Mouse (Mus musculus) forebrain, embryonic 10.5 days (tissue): Measurements from ENCODE around the gene Atxn2. TPM values are rescaled to one million over a fixed set of nuclear protein-coding genes. Genes with fewer than 3 reads are reported as not detected.

Experiments used
- DNase-seq: peaks from one replicate; pipeline ENCODE4 v3.0.0-alpha.2; 2017; ENCODE audit warnings: low spot score; ENCODE audit errors: extremely low spot score
- H3K27ac ChIP-seq: fragments of 300-500 bp; sonication (generic); 2 replicates; pipeline ENCODE4 v1.5.1; 2016; ENCODE audit warnings: mild to moderate bottlenecking
- H3K27me3 ChIP-seq: fragments of 300-500 bp; sonication (generic); 2 replicates; pipeline ENCODE4 v1.6.1; 2016; ENCODE audit warnings: mild to moderate bottlenecking; ENCODE audit not compliant: poor library complexity, severe bottlenecking
- H3K36me3 ChIP-seq: fragments of 300-500 bp; sonication (generic); replicated peaks from 2 replicates; pipeline ENCODE4 v1.6.1; 2016; ENCODE audit warnings: mild to moderate bottlenecking, moderate library complexity
- H3K4me1 ChIP-seq: fragments of 300-500 bp; sonication (generic); 2 replicates; pipeline ENCODE4 v1.6.1; 2016
- H3K4me3 ChIP-seq: fragments of 300-500 bp; sonication (generic); 2 replicates; pipeline ENCODE4 v1.5.1; 2016; ENCODE audit warnings: mild to moderate bottlenecking, moderate library complexity
- H3K9me3 ChIP-seq: fragments of 300-500 bp; sonication (generic); 2 replicates; pipeline ENCODE4 v1.6.1; 2016; ENCODE audit warnings: mild to moderate bottlenecking, moderate library complexity
- WGBS: fragments of 180-500 bp; shearing (Covaris S2); methylation state at CpG from one replicate; pipeline ENCODE4 v1.1.7; 2016; 5-methylcytosine and 5-hydroxymethylcytosine counted together
- polyA plus RNA-seq: library from polyadenylated mRNA; unstranded; fragments of >200 nt; fragmentation: Nextera tagmentation; extraction: Ambion mirVana; gene quantifications from 2 replicates; pipeline ENCODE4 v1.2.1, GENCODE M21; 2016

Gene Atxn2
- 41.0 and 41.1 TPM in 2 replicates for polyA plus RNA-seq

- peak within 1 kb of the TSS; percentile 84 for H3K4me3 ChIP-seq
- peaks cover 14% of the 10 kb centered on the region for H3K36me3 ChIP-seq
- 2% methylated on average over 100 of the region's 103 CpGs for WGBS
- peak within 1 kb of the TSS; percentile 99 for H3K27ac ChIP-seq
- no peaks in the 10 kb centered on the region for H3K27me3 ChIP-seq
- H3K9me3 ChIP-seq, result no peaks in the 10 kb centered on the region
- peak; percentile 86 for DNase-seq
- peaks cover 43% of the 10 kb centered on the region for H3K4me1 ChIP-seq
These were observed at the start of gene Atxn2 for GRCm38 (mm10) chr5:121711174-121711927. Gene Atxn2 (plus strand): TSS chr5:121711337.

- 85% methylated on average over 5 of the region's 5 CpGs for WGBS
- Histone ChIP-seq H3K9me3 (no peaks in the 10 kb centered on the region), H3K27ac (no peak overlapping the region), H3K27me3 (no peaks in the 10 kb centered on the region), H3K36me3 (peaks cover 40% of the 10 kb centered on the region), H3K4me3 (peak overlapping the region; percentile 99), H3K4me1 (peaks cover 20% of the 10 kb centered on the region)
- no peak for DNase-seq
These were observed 49.6 kb upstream of the Atxn2 start for GRCm38 (mm10) chr5:121661494-121661893.

GRCm38 (mm10) chr5:121663456-121663855 is 47.7 kb upstream of the Atxn2 start:
- no peak for DNase-seq
- WGBS, result 89% methylated on average over 8 of the region's 8 CpGs
- peaks cover 59% of the 10 kb centered on the region for H3K36me3 ChIP-seq

GRCm38 (mm10) chr5:121664078-121664477 is 47.1 kb upstream of the Atxn2 start:
- H3K27ac ChIP-seq, result no peak overlapping the region
- peaks cover 65% of the 10 kb centered on the region for H3K36me3 ChIP-seq
- no peaks in the 10 kb centered on the region for H3K9me3 ChIP-seq
- no peak overlapping the region for H3K4me3 ChIP-seq
- 90% methylated on average over 6 of the region's 6 CpGs for WGBS
- no peaks in the 10 kb centered on the region for H3K27me3 ChIP-seq
- H3K4me1 ChIP-seq, result peaks cover 20% of the 10 kb centered on the region
- no peak for DNase-seq

More at GRCm38 (mm10) chr5:121663456-121663855, 47.7 kb upstream of the Atxn2 start:
- Histone ChIP-seq H3K27me3 (no peaks in the 10 kb centered on the region), H3K4me1 (peaks cover 20% of the 10 kb centered on the region), H3K27ac (no peak overlapping the region), H3K4me3 (no peak overlapping the region), H3K9me3 (no peaks in the 10 kb centered on the region)

- H3K4me1 ChIP-seq, result peaks cover 14% of the 10 kb centered on the region
- no peak for DNase-seq
- H3K36me3 ChIP-seq, result peaks cover 74% of the 10 kb centered on the region
- no peaks in the 10 kb centered on the region for H3K27me3 ChIP-seq
- no peak overlapping the region for H3K4me3 ChIP-seq
- 94% methylated on average over 9 of the region's 9 CpGs for WGBS
- no peak overlapping the region for H3K27ac ChIP-seq
- H3K9me3 ChIP-seq, result no peaks in the 10 kb centered on the region
These were observed 46.2 kb upstream of the Atxn2 start for GRCm38 (mm10) chr5:121664971-121665370.

- H3K9me3 ChIP-seq, result no peaks in the 10 kb centered on the region; the same call in 1 of the 2 replicates
- no peak overlapping the region for H3K27ac ChIP-seq
- 95% methylated on average over 4 of the region's 4 CpGs for WGBS
- DNase-seq, result no peak
- H3K27me3 ChIP-seq, result no peaks in the 10 kb centered on the region
- H3K4me1 ChIP-seq, result peaks cover under 1% of the 10 kb centered on the region
- H3K4me3 ChIP-seq, result no peak overlapping the region
- peaks cover 94% of the 10 kb centered on the region for H3K36me3 ChIP-seq
These were observed 44.1 kb upstream of the Atxn2 start for GRCm38 (mm10) chr5:121667067-121667466.

- H3K36me3 ChIP-seq, result peaks cover 95% of the 10 kb centered on the region
- no peaks in the 10 kb centered on the region for H3K4me1 ChIP-seq
- no peak overlapping the region for H3K4me3 ChIP-seq
- H3K27me3 ChIP-seq, result no peaks in the 10 kb centered on the region
- H3K27ac ChIP-seq, result no peak overlapping the region
- H3K9me3 ChIP-seq, result no peaks in the 10 kb centered on the region; the same call in 1 of the 2 replicates
- WGBS, result 76% methylated on average over 6 of the region's 6 CpGs
- no peak for DNase-seq
These were observed 42.7 kb upstream of the Atxn2 start for GRCm38 (mm10) chr5:121668411-121668810.

- H3K27ac ChIP-seq, result no peak overlapping the region
- 82% methylated on average over 3 of the region's 3 CpGs for WGBS
- no peaks in the 10 kb centered on the region; the same call in 1 of the 2 replicates for H3K9me3 ChIP-seq
- H3K4me3 ChIP-seq, result no peak overlapping the region
- DNase-seq, result no peak
- H3K27me3 ChIP-seq, result no peaks in the 10 kb centered on the region
- peaks cover 95% of the 10 kb centered on the region for H3K36me3 ChIP-seq
- H3K4me1 ChIP-seq, result no peaks in the 10 kb centered on the region
These were observed 40.7 kb upstream of the Atxn2 start for GRCm38 (mm10) chr5:121670412-121670811.

- DNase-seq, result no peak
- H3K4me1 ChIP-seq, result no peaks in the 10 kb centered on the region
- H3K4me3 ChIP-seq, result no peak overlapping the region
- H3K36me3 ChIP-seq, result peaks cover 99% of the 10 kb centered on the region
- no peaks in the 10 kb centered on the region for H3K9me3 ChIP-seq
- WGBS, result 97% methylated on average over 2 of the region's 2 CpGs
- H3K27ac ChIP-seq, result no peak overlapping the region
- H3K27me3 ChIP-seq, result no peaks in the 10 kb centered on the region
These were observed 28.9 kb upstream of the Atxn2 start for GRCm38 (mm10) chr5:121682250-121682649.

GRCm38 (mm10) chr5:121685495-121685894 is 25.6 kb upstream of the Atxn2 start:
- Histone ChIP-seq H3K4me3 (no peak overlapping the region), H3K27ac (no peak overlapping the region), H3K4me1 (no peaks in the 10 kb centered on the region), H3K27me3 (no peaks in the 10 kb centered on the region), H3K36me3 (peaks cover 75% of the 10 kb centered on the region), H3K9me3 (no peaks in the 10 kb centered on the region)
- no peak for DNase-seq
- WGBS, result 90% methylated on average over 6 of the region's 6 CpGs

- no peak overlapping the region for H3K27ac ChIP-seq
These were observed 24.8 kb upstream of the Atxn2 start for GRCm38 (mm10) chr5:121686113-121686898.

GRCm38 (mm10) chr5:121690482-121691211 is 20.5 kb upstream of the Atxn2 start:
- no peaks in the 10 kb centered on the region for H3K4me1 ChIP-seq
- no peak overlapping the region for H3K27ac ChIP-seq
- H3K9me3 ChIP-seq, result no peaks in the 10 kb centered on the region
- H3K27me3 ChIP-seq, result no peaks in the 10 kb centered on the region
- H3K4me3 ChIP-seq, result no peak overlapping the region
- H3K36me3 ChIP-seq, result peaks cover 25% of the 10 kb centered on the region
- 89% methylated on average over 7 of the region's 7 CpGs for WGBS
- no peak for DNase-seq

More at GRCm38 (mm10) chr5:121686113-121686898, 24.8 kb upstream of the Atxn2 start:
- Histone ChIP-seq H3K4me3 (no peak overlapping the region), H3K9me3 (no peaks in the 10 kb centered on the region), H3K27me3 (no peaks in the 10 kb centered on the region), H3K4me1 (no peaks in the 10 kb centered on the region), H3K36me3 (peaks cover 67% of the 10 kb centered on the region)
- WGBS, result 84% methylated on average over 15 of the region's 15 CpGs
- DNase-seq, result no peak
